Mouse (Mus musculus) cortical plate, adult 2 months (tissue): ENCODE measurements around the gene Cmtm5. TPM values are rescaled to one million over a fixed set of nuclear protein-coding genes. Genes with fewer than 3 reads are reported as not detected.
"Not testable (repeated sequence)": the region's sequence is repeated elsewhere in the genome, so short reads cannot be mapped to it uniquely, and the experiment has no call there.

Experiments
- H3K27ac ChIP-seq: fragments of 200-500 bp; 2 replicates; pipeline ENCODE4 v1.5.1; 2012; ENCODE audit warnings: low read length, control low read depth, inconsistent platforms; ENCODE audit not compliant: insufficient read depth
- H3K4me1 ChIP-seq: fragments of 200-500 bp; 2 replicates; pipeline ENCODE4 v1.6.1; 2011; ENCODE audit warnings: low read length; ENCODE audit not compliant: control insufficient read depth, insufficient read depth
- H3K4me3 ChIP-seq: fragments of 200-500 bp; 2 replicates; pipeline ENCODE4 v1.5.1; 2011; ENCODE audit warnings: mild to moderate bottlenecking, low read length, control low read depth; ENCODE audit not compliant: insufficient read depth
- CTCF ChIP-seq: fragments of 200-500 bp; IDR thresholded peaks from 2 replicates; pipeline ENCODE4 v1.5.1; 2011; ENCODE audit warnings: mild to moderate bottlenecking, control low read depth, low read length; ENCODE audit not compliant: insufficient read depth; ENCODE audit errors: extremely low read depth
- POLR2A ChIP-seq: fragments of 200-500 bp; IDR thresholded peaks from 2 replicates; pipeline ENCODE4 v1.6.1; 2011; ENCODE audit warnings: mild to moderate bottlenecking, low read length, control low read depth; ENCODE audit not compliant: insufficient read depth; ENCODE audit errors: extremely low read depth
- polyA plus RNA-seq: library from polyadenylated mRNA; depleted of rRNA; stranded (reverse); fragments of >200 nt; gene quantifications from 2 replicates; pipeline ENCODE4 v1.2.3, GENCODE M21; 2012; rRNA removed

Cmtm5 gene
- polyA plus RNA-seq, 1 experiment, result 169 TPM

GRCm38 (mm10) chr14:54968344-54968743, 32.3 kb downstream of the Cmtm5 start:
- TF ChIP-seq CTCF (no peak), POLR2A (no peak)
- H3K27ac ChIP-seq, result no peak overlapping the region
- no peak overlapping the region for H3K4me3 ChIP-seq
- H3K4me1 ChIP-seq, result no peaks in the 10 kb centered on the region

GRCm38 (mm10) chr14:54972786-54973185, 36.7 kb downstream of the Cmtm5 start:
- H3K27ac ChIP-seq, H3K4me3 ChIP-seq, H3K4me1 ChIP-seq: not testable (repeated sequence)

- H3K27ac ChIP-seq, result 0 out of 2 replicates have a peak overlapping the region, but pooled peaks have one; percentile 58
- H3K4me3 ChIP-seq, result no peak overlapping the region
- H3K4me1 ChIP-seq, result peaks cover 2% of the 10 kb centered on the region; the same call in 1 of the 2 replicates
- TF ChIP-seq CTCF, result no peak
These were observed 38.2 kb downstream of the Cmtm5 start for GRCm38 (mm10) chr14:54974068-54974791.

- Histone ChIP-seq H3K4me3 (no peak within 1 kb of the TSS), H3K27ac (no peak within 1 kb of the TSS), H3K4me1 (peaks cover 2% of the 10 kb centered on the region; the same call in 1 of the 2 replicates)
- TF ChIP-seq CTCF (no peak), POLR2A (no peak)
These were observed 40.6 kb downstream of the Cmtm5 start, which contains the start of gene Gm17428 for GRCm38 (mm10) chr14:54976633-54977032. Gene Gm17428, plus strand, starts transcription at chr14:54976933.

GRCm38 (mm10) chr14:54978664-54979063, 42.6 kb downstream of the Cmtm5 start:
- no peak overlapping the region for H3K27ac ChIP-seq
- TF ChIP-seq POLR2A, result no peak
- TF ChIP-seq CTCF, result no peak
- peaks cover 2% of the 10 kb centered on the region; the same call in 1 of the 2 replicates for H3K4me1 ChIP-seq
- H3K4me3 ChIP-seq, result no peak overlapping the region

GRCm38 (mm10) chr14:54981934-54982333, 45.9 kb downstream of the Cmtm5 start:
- TF ChIP-seq CTCF (no peak), POLR2A (no peak)
- Histone ChIP-seq H3K4me3 (no peak overlapping the region), H3K4me1 (no peaks in the 10 kb centered on the region), H3K27ac (no peak overlapping the region)

GRCm38 (mm10) chr14:54988350-54988874, 52.4 kb downstream of the Cmtm5 start:
- H3K27ac ChIP-seq, H3K4me1 ChIP-seq, H3K4me3 ChIP-seq: not testable (repeated sequence)

Other genes starting within 250 kb of the Cmtm5 start
- gene Acin1, start 249.3 kb upstream of the Cmtm5 start, polyA plus RNA-seq, result 169 and 194 TPM in 2 replicates
- 0.04 and 0.06 TPM in 2 replicates for gene Gm29776, start 237.4 kb upstream of the Cmtm5 start, polyA plus RNA-seq
- gene Cebpe, start 224.1 kb upstream of the Cmtm5 start, polyA plus RNA-seq, result 0.09 TPM in 1 of 2 replicates, not detected in the other
- 51.3 and 54.7 TPM in 2 replicates for gene Slc7a8, start 154.3 kb upstream of the Cmtm5 start, polyA plus RNA-seq
- not detected in 2 replicates for gene Rnf212b, start 122.1 kb upstream of the Cmtm5 start, polyA plus RNA-seq
- 9.6 TPM in 2 replicates for gene Homez, start 65.3 kb upstream of the Cmtm5 start, polyA plus RNA-seq
- 15.7 and 16.1 TPM in 2 replicates for gene Ppp1r3e, start 58.7 kb upstream of the Cmtm5 start, polyA plus RNA-seq
- gene Bcl2l2, start 52.9 kb upstream of the Cmtm5 start, polyA plus RNA-seq, result 109 and 115 TPM in 2 replicates
- 0.15 and 0.50 TPM in 2 replicates for gene Gm20521, start 52.8 kb upstream of the Cmtm5 start, polyA plus RNA-seq
- gene Pabpn1, start 43.8 kb upstream of the Cmtm5 start, polyA plus RNA-seq, result 414 and 456 TPM in 2 replicates
- 776 and 795 TPM in 2 replicates for gene Slc22a17, start 23.1 kb upstream of the Cmtm5 start, polyA plus RNA-seq
- gene Efs, start 10.1 kb upstream of the Cmtm5 start, polyA plus RNA-seq, result 7.5 and 8.2 TPM in 2 replicates
- 0.13 and 0.17 TPM in 2 replicates for gene Il25, start 3.6 kb upstream of the Cmtm5 start, polyA plus RNA-seq
- gene Myh6, start 30.7 kb downstream of the Cmtm5 start, polyA plus RNA-seq, result 0.17 TPM in 1 of 2 replicates, not detected in the other
- gene Gm17428, start 40.7 kb downstream of the Cmtm5 start, polyA plus RNA-seq, result not detected in 2 replicates
- 29.0 and 34.8 TPM in 2 replicates for gene Myh7, start 58.4 kb downstream of the Cmtm5 start, polyA plus RNA-seq
- gene Ngdn, start 79.2 kb downstream of the Cmtm5 start, polyA plus RNA-seq, result 35.3 and 38.6 TPM in 2 replicates
- 13.0 and 13.1 TPM in 2 replicates for gene Zfhx2, start 156.1 kb downstream of the Cmtm5 start, polyA plus RNA-seq
- gene Thtpa, start 158.5 kb downstream of the Cmtm5 start, polyA plus RNA-seq, result 13.8 and 14.5 TPM in 2 replicates
- 14.7 and 15.4 TPM in 2 replicates for gene Ap1g2, start 170.3 kb downstream of the Cmtm5 start, polyA plus RNA-seq
- gene Jph4, start 180.7 kb downstream of the Cmtm5 start, polyA plus RNA-seq, result 244 and 247 TPM in 2 replicates